Mouse (Mus musculus) megakaryocyte-erythroid progenitor cell, adult 5 weeks (primary cell): ENCODE data around the gene Hopx. TPM values are rescaled to one million over a fixed set of nuclear protein-coding genes. Genes with fewer than 3 reads are reported as not detected.

Experiments used
- polyA plus RNA-seq: library from polyadenylated mRNA; stranded (reverse); fragments of >175 nt; gene quantifications from 2 replicates; pipeline ENCODE4 v1.2.3, GENCODE M21; 2012

The Hopx gene
- polyA plus RNA-seq: 4.0 and 6.8 TPM in 2 replicates

GRCm38 (mm10) chr5:77114817-77115731, at the start of gene Hopx:
TSS of gene Hopx (minus strand) at chr5:77115121.

Other genes with a start within 250 kb of the Hopx start
- gene Aasdh, start 209.6 kb downstream of the Hopx start, polyA plus RNA-seq: 1.8 and 2.5 TPM in 2 replicates
- gene Paics, start 163.8 kb downstream of the Hopx start, polyA plus RNA-seq: 19.0 and 19.6 TPM in 2 replicates
- gene Ppat, start 163.5 kb downstream of the Hopx start, polyA plus RNA-seq: 18.1 and 21.9 TPM in 2 replicates
- gene Srp72, start 140.4 kb downstream of the Hopx start, polyA plus RNA-seq: 66.2 and 66.3 TPM in 2 replicates
- gene Arl9, start 111.1 kb downstream of the Hopx start, polyA plus RNA-seq: not detected in 2 replicates
- 0.21 and 0.39 TPM in 2 replicates for gene Thegl, start 99.1 kb downstream of the Hopx start, polyA plus RNA-seq
- gene Spink2, start 96.3 kb upstream of the Hopx start, polyA plus RNA-seq: not detected in 2 replicates
- gene Rest, start 150.4 kb upstream of the Hopx start, polyA plus RNA-seq: 15.8 and 26.1 TPM in 2 replicates
- gene Noa1, start 195.0 kb upstream of the Hopx start, polyA plus RNA-seq: 48.0 and 57.0 TPM in 2 replicates
- gene Polr2b, start 195.0 kb upstream of the Hopx start, polyA plus RNA-seq: 2.1 TPM in 2 replicates